Mouse (Mus musculus) E14TG2a.4 (cell line): ENCODE data around the gene Sept9.

ENCODE experiments used
- CTCF ChIP-seq: conservative IDR thresholded peaks from 2 replicates; pipeline ENCODE4 v1.5.1; 2014; ENCODE audit warnings: low read length
- NANOG ChIP-seq: IDR thresholded peaks from 2 replicates; pipeline ENCODE4 v1.6.1; 2014; ENCODE audit warnings: borderline replicate concordance, low read length, mixed read lengths
- POU5F1 ChIP-seq: IDR thresholded peaks from 2 replicates; pipeline ENCODE4 v1.6.1; 2014; ENCODE audit warnings: low read length, borderline replicate concordance

GRCm38 (mm10) chr11:117309918-117310287 is 110.4 kb downstream of the Sept9 start:
- TF ChIP-seq NANOG: no peak
- TF ChIP-seq CTCF: no peak
- TF ChIP-seq POU5F1: no peak
